Mouse (Mus musculus) cerebellum, adult (tissue): Measurements from ENCODE around the gene Echs1.
"Not testable (repeated sequence)": the region's sequence is repeated elsewhere in the genome, so short reads cannot be mapped to it uniquely, and the experiment has no call there.

Experiments used
- ATAC-seq: cut with Nextera tagmentation; 2 replicates; pipeline ENCODE4 v1.9.2; 2017; ENCODE audit warnings: mild to moderate bottlenecking, moderate library complexity, mixed read lengths; ENCODE audit not compliant: insufficient number of reproducible peaks, low FRiP score, low TSS enrichment

The Echs1 gene

GRCm38 (mm10) chr7:140116329-140117054 lies at the start of gene Echs1:
Gene Echs1, minus strand, starts transcription at chr7:140116476.
- ATAC-seq = peak; percentile 98

- no peak for ATAC-seq
These were observed 48.4 kb upstream of the Echs1 start, which contains the start of gene Olfr522 for GRCm38 (mm10) chr7:140164664-140165063. Gene Olfr522, minus strand, starts transcription at chr7:140164764.

GRCm38 (mm10) chr7:140160363-140160762 lies 44.1 kb upstream of the Echs1 start:
- ATAC-seq = no peak

GRCm38 (mm10) chr7:140154218-140154927 lies 38.1 kb upstream of the Echs1 start, which contains the start of gene Sprn:
Gene Sprn, minus strand, starts transcription at chr7:140154877.
- peak; percentile 83 for ATAC-seq

- no peak; the same call in 1 of the 2 replicates for ATAC-seq
These were observed 37.5 kb upstream of the Echs1 start for GRCm38 (mm10) chr7:140153829-140154217.

GRCm38 (mm10) chr7:140153383-140153782 lies 37.1 kb upstream of the Echs1 start:
- ATAC-seq = 0 out of 2 replicates have a peak, but pooled peaks have one; percentile 23

GRCm38 (mm10) chr7:140144550-140144949 lies 28.3 kb upstream of the Echs1 start:
- no peak for ATAC-seq

- ATAC-seq = no peak
These were observed 25.1 kb upstream of the Echs1 start for GRCm38 (mm10) chr7:140141350-140141749.

- ATAC-seq = no peak
These were observed 21.7 kb upstream of the Echs1 start for GRCm38 (mm10) chr7:140138021-140138310.

GRCm38 (mm10) chr7:140137135-140138020 lies 21.1 kb upstream of the Echs1 start, which contains the start of gene Mtg1:
Gene Mtg1, plus strand, starts transcription at chr7:140137564.
- ATAC-seq = peak; percentile 95

GRCm38 (mm10) chr7:140135106-140135770 lies 19.0 kb upstream of the Echs1 start:
- no peak for ATAC-seq

GRCm38 (mm10) chr7:140134033-140134432 lies 17.8 kb upstream of the Echs1 start:
- not testable (repeated sequence) for ATAC-seq

- ATAC-seq = not testable (repeated sequence)
These were observed 15.9 kb upstream of the Echs1 start for GRCm38 (mm10) chr7:140132184-140132583.

GRCm38 (mm10) chr7:140127911-140128310 lies 11.6 kb upstream of the Echs1 start:
- ATAC-seq = no peak

GRCm38 (mm10) chr7:140126934-140127333 lies 10.7 kb upstream of the Echs1 start:
- no peak for ATAC-seq

GRCm38 (mm10) chr7:140126022-140126350 lies 9.7 kb upstream of the Echs1 start:
- no peak for ATAC-seq

GRCm38 (mm10) chr7:140125278-140126021 lies 9.2 kb upstream of the Echs1 start:
- peak; percentile 94 for ATAC-seq

GRCm38 (mm10) chr7:140124382-140124781 lies 8.1 kb upstream of the Echs1 start:
- ATAC-seq = no peak

GRCm38 (mm10) chr7:140122765-140123164 lies 6.5 kb upstream of the Echs1 start:
- no peak for ATAC-seq
